ENCODE assay signal across 22 mouse cellular contexts in genomic region chr9:21594838-21595237, GRCm38 (mm10). TPM values are rescaled to one million over a fixed set of nuclear protein-coding genes. Genes with fewer than 3 reads are reported as not detected.
DNase-seq lines count a peak whose midpoint lies in the region; ATAC-seq and TF ChIP-seq lines count a peak whose summit lies in the region.
"Had no signal": no experiment of that assay in that cellular context is flagged by ENCODE, and none has a peak within 500 bp of the region (broad histone marks: within the 10 kb centered on the region; RNA-seq: fewer than 3 reads in every experiment).

No protein-coding gene starts in this region.

- no peak for TF ChIP-seq POLR2A in embryonic fibroblast, embryonic 13.5 days (IDR thresholded peaks at IDR 0.05; ENCODE audit: low read depth, low read length)

- H3K9ac ChIP-seq in hindbrain, embryonic 14.5 days: 0 out of 2 replicates have a peak overlapping the region, but pooled peaks have one; percentile 11
- no peak overlapping the region for H3K9ac ChIP-seq in hindbrain, postnatal 0 days (replicated peaks; ENCODE audit: low read length)
- H3K9ac ChIP-seq in midbrain, embryonic 13.5 days (replicated peaks): no peak overlapping the region
- no peak overlapping the region for H3K9ac ChIP-seq in midbrain, embryonic 16.5 days (ENCODE audit: low read depth, low read length)
- no peak overlapping the region for H3K9ac ChIP-seq in liver, embryonic 15.5 days
- H3K9ac ChIP-seq: forebrain, embryonic 15.5 days; heart, embryonic 15.5 days had no signal

- H3K4me3 ChIP-seq in hindbrain, embryonic 14.5 days (replicated peaks; ENCODE audit: low read length): no peak overlapping the region
- H3K4me3 ChIP-seq in hindbrain, postnatal 0 days (ENCODE audit: low read length): no peak overlapping the region
- H3K4me3 ChIP-seq in midbrain, embryonic 13.5 days (replicated peaks): peak overlapping the region; percentile 100; the same call in 1 of the 2 replicates
- no peak overlapping the region for H3K4me3 ChIP-seq in midbrain, embryonic 16.5 days (ENCODE audit: low read depth, low read length)
- peak overlapping the region; percentile 66 for H3K4me3 ChIP-seq in embryonic fibroblast, embryonic 13.5 days (ENCODE audit: insufficient read depth, low read length)
- H3K4me3 ChIP-seq in liver, embryonic 15.5 days (replicated peaks): no peak overlapping the region

- H3K4me2 ChIP-seq in hindbrain, embryonic 14.5 days (replicated peaks): peak overlapping the region; percentile 87; the same call in 1 of the 2 replicates
- no peak overlapping the region for H3K4me2 ChIP-seq in hindbrain, postnatal 0 days (ENCODE audit: low read depth, low read length)
- H3K4me2 ChIP-seq in midbrain, embryonic 13.5 days (replicated peaks): peak overlapping the region; percentile 98; the same call in 1 of the 2 replicates
- no peak overlapping the region for H3K4me2 ChIP-seq in midbrain, embryonic 16.5 days (ENCODE audit: low read length)
- H3K4me2 ChIP-seq in liver, embryonic 15.5 days: 0 out of 2 replicates have a peak overlapping the region, but pooled peaks have one; percentile 98

- H3K27ac ChIP-seq in hindbrain, embryonic 14.5 days: no peak overlapping the region
- no peak overlapping the region for H3K27ac ChIP-seq in hindbrain, postnatal 0 days
- H3K27ac ChIP-seq in midbrain, embryonic 13.5 days: no peak overlapping the region
- no peak overlapping the region for H3K27ac ChIP-seq in midbrain, embryonic 16.5 days (ENCODE audit: low read length)
- H3K27ac ChIP-seq in embryonic fibroblast, embryonic 13.5 days (ENCODE audit: insufficient read depth, low read length): no peak overlapping the region
- no peak overlapping the region for H3K27ac ChIP-seq in liver, embryonic 15.5 days (replicated peaks)
- H3K27ac ChIP-seq: forebrain, embryonic 15.5 days; heart, embryonic 15.5 days; midbrain, embryonic 10.5 days had no signal

- TF ChIP-seq CTCF in hindbrain, postnatal 0 days (IDR thresholded peaks at IDR 0.05; ENCODE audit: low read depth): no peak
- no peak for TF ChIP-seq CTCF in embryonic fibroblast, embryonic 13.5 days (IDR thresholded peaks at IDR 0.05; ENCODE audit: borderline replicate concordance, insufficient read depth, low read length)

- H3K27me3 ChIP-seq in hindbrain, embryonic 14.5 days (ENCODE audit: control insufficient read depth, insufficient read depth, low read length): no peaks in the 10 kb centered on the region
- no peaks in the 10 kb centered on the region for H3K27me3 ChIP-seq in hindbrain, postnatal 0 days (ENCODE audit: insufficient read depth, low read length)
- H3K27me3 ChIP-seq in midbrain, embryonic 13.5 days: no peaks in the 10 kb centered on the region
- H3K27me3 ChIP-seq in midbrain, embryonic 16.5 days (ENCODE audit: control insufficient read depth, insufficient read depth, low read depth, low read length): no peaks in the 10 kb centered on the region
- no peaks in the 10 kb centered on the region for H3K27me3 ChIP-seq in liver, embryonic 15.5 days
- H3K27me3 ChIP-seq: forebrain, embryonic 15.5 days; heart, embryonic 15.5 days; Patski had no signal

- H3K36me3 ChIP-seq in hindbrain, embryonic 14.5 days (replicated peaks; ENCODE audit: control insufficient read depth, insufficient read depth): peaks cover 26% of the 10 kb centered on the region
- peaks cover 9% of the 10 kb centered on the region; the same call in 1 of the 2 replicates for H3K36me3 ChIP-seq in hindbrain, postnatal 0 days (ENCODE audit: insufficient read depth, low read length)
- peaks cover 24% of the 10 kb centered on the region for H3K36me3 ChIP-seq in midbrain, embryonic 13.5 days
- 0 out of 2 replicates have a peak, but pooled peaks cover 8% of the 10 kb centered on the region for H3K36me3 ChIP-seq in midbrain, embryonic 16.5 days (ENCODE audit: control insufficient read depth, insufficient read depth, low read length)
- H3K36me3 ChIP-seq in liver, embryonic 15.5 days (replicated peaks): peaks cover 23% of the 10 kb centered on the region

- WGBS in hindbrain, embryonic 14.5 days: 93% methylated on average over 2 of the region's 2 CpGs
- 86% methylated on average over 2 of the region's 2 CpGs for WGBS in hindbrain, postnatal 0 days
- 96% methylated on average over 2 of the region's 2 CpGs for WGBS in midbrain, embryonic 13.5 days
- WGBS in midbrain, embryonic 16.5 days: 87% methylated on average over 2 of the region's 2 CpGs
- 68% methylated on average over 2 of the region's 2 CpGs for WGBS in liver, embryonic 15.5 days (ENCODE audit: insufficient replicate concordance)

- H3K9me3 ChIP-seq in hindbrain, embryonic 14.5 days (ENCODE audit: control insufficient read depth, low read length): no peaks in the 10 kb centered on the region
- no peaks in the 10 kb centered on the region for H3K9me3 ChIP-seq in hindbrain, postnatal 0 days (ENCODE audit: low read length)
- H3K9me3 ChIP-seq in midbrain, embryonic 13.5 days: no peaks in the 10 kb centered on the region
- no peaks in the 10 kb centered on the region for H3K9me3 ChIP-seq in midbrain, embryonic 16.5 days (replicated peaks; ENCODE audit: control insufficient read depth, low read length, poor library complexity, severe bottlenecking)
- no peaks in the 10 kb centered on the region for H3K9me3 ChIP-seq in liver, embryonic 15.5 days (replicated peaks)
- H3K9me3 ChIP-seq: forebrain, embryonic 15.5 days; heart, embryonic 15.5 days; midbrain, embryonic 10.5 days had no signal

- DNase-seq in hindbrain, embryonic 14.5 days (ENCODE audit: low spot score): no peak
- DNase-seq in hindbrain, postnatal 0 days (ENCODE audit: low spot score): no peak
- DNase-seq in adrenal gland, postnatal 25 days: no peak
- no peak for DNase-seq in cerebellum, adult 18-20 months
- DNase-seq: adrenal gland, postnatal 14 days; cerebellum, adult 8-10 months; heart, adult 11 months; kidney, adult 9 months; kidney, postnatal 36 days; lung, adult 2 months; lung, postnatal 4 days; right cerebral cortex, postnatal 14 days; thymus, postnatal 4 days had no signal

- H3K4me1 ChIP-seq in hindbrain, embryonic 14.5 days (replicated peaks; ENCODE audit: control insufficient read depth, insufficient read depth, low read length): peaks cover 31% of the 10 kb centered on the region
- H3K4me1 ChIP-seq in hindbrain, postnatal 0 days (ENCODE audit: insufficient read depth, low read length): peaks cover 5% of the 10 kb centered on the region; the same call in 1 of the 2 replicates
- peaks cover 33% of the 10 kb centered on the region for H3K4me1 ChIP-seq in midbrain, embryonic 13.5 days (replicated peaks)
- H3K4me1 ChIP-seq in midbrain, embryonic 16.5 days (ENCODE audit: control insufficient read depth, insufficient read depth, low read length): peaks cover 28% of the 10 kb centered on the region
- no peaks in the 10 kb centered on the region for H3K4me1 ChIP-seq in embryonic fibroblast, embryonic 13.5 days (ENCODE audit: control insufficient read depth, insufficient read depth, low read length)
- H3K4me1 ChIP-seq in liver, embryonic 15.5 days (replicated peaks): peaks cover 44% of the 10 kb centered on the region

- no peak for ATAC-seq in hindbrain, embryonic 14.5 days (ENCODE audit: low FRiP score)
- ATAC-seq in hindbrain, postnatal 0 days: no peak
- no peak for ATAC-seq in midbrain, embryonic 13.5 days
- ATAC-seq in midbrain, embryonic 16.5 days: no peak
- ATAC-seq in liver, embryonic 15.5 days (ENCODE audit: insufficient read depth): no peak
- ATAC-seq: activated CD4-positive, CD25-positive, alpha-beta regulatory T cell, adult 4 months; forebrain, embryonic 15.5 days; Patski had no signal

RNA-seq across cellular contexts. Expression of gene Yipf2, which starts 2.2 kb away (rescaled TPM):
- polyA plus RNA-seq in hindbrain, embryonic 14.5 days (2014; fragmentation: Nextera tagmentation; extraction: Ambion mirVana): 17.2 and 18.7 TPM in 2 replicates
- 18.6 and 25.5 TPM in 2 replicates for total RNA-seq in hindbrain, postnatal 0 days (2014; rRNA removed)
- 18.4 and 19.3 TPM in 2 replicates for polyA plus RNA-seq in hindbrain, postnatal 0 days (2015; fragmentation: Nextera tagmentation; extraction: Ambion mirVana)
- 28.7 and 28.8 TPM in 2 replicates for polyA plus RNA-seq in midbrain, embryonic 13.5 days (2015; fragmentation: Nextera tagmentation; extraction: Ambion mirVana)
- 24.9 and 26.9 TPM in 2 replicates for polyA plus RNA-seq in midbrain, embryonic 16.5 days (2015; fragmentation: Nextera tagmentation; extraction: Ambion mirVana)
- 7.2 and 7.4 TPM in 2 replicates for polyA plus RNA-seq in embryonic fibroblast, embryonic 13.5 days (2011; ENCODE audit: insufficient read length, low read depth, missing spikeins)
- polyA plus RNA-seq in liver, embryonic 15.5 days (2015; fragmentation: Nextera tagmentation; extraction: Ambion mirVana): 10.9 and 12.7 TPM in 2 replicates
- total RNA-seq in adrenal gland, postnatal 25 days (2021): 27.5 and 40.2 TPM in 2 replicates

RNA-seq across cellular contexts. Expression of gene Timm29, which starts 2.3 kb away (rescaled TPM):
- polyA plus RNA-seq in hindbrain, embryonic 14.5 days (2014; fragmentation: Nextera tagmentation; extraction: Ambion mirVana): 74.0 and 83.0 TPM in 2 replicates
- total RNA-seq in hindbrain, postnatal 0 days (2014; rRNA removed): 63.3 and 66.8 TPM in 2 replicates
- polyA plus RNA-seq in hindbrain, postnatal 0 days (2015; fragmentation: Nextera tagmentation; extraction: Ambion mirVana): 49.4 and 51.5 TPM in 2 replicates
- polyA plus RNA-seq in midbrain, embryonic 13.5 days (2015; fragmentation: Nextera tagmentation; extraction: Ambion mirVana): 52.8 and 58.6 TPM in 2 replicates
- polyA plus RNA-seq in midbrain, embryonic 16.5 days (2015; fragmentation: Nextera tagmentation; extraction: Ambion mirVana): 58.6 and 59.0 TPM in 2 replicates
- 29.1 and 31.6 TPM in 2 replicates for polyA plus RNA-seq in embryonic fibroblast, embryonic 13.5 days (2011; ENCODE audit: insufficient read length, low read depth, missing spikeins)
- 18.4 and 18.9 TPM in 2 replicates for polyA plus RNA-seq in liver, embryonic 15.5 days (2015; fragmentation: Nextera tagmentation; extraction: Ambion mirVana)
- total RNA-seq in adrenal gland, postnatal 25 days (2021): 58.2 and 62.6 TPM in 2 replicates

RNA-seq across cellular contexts. Expression of gene Smarca4, which starts 21.1 kb away (rescaled TPM):
- 136 and 138 TPM in 2 replicates for polyA plus RNA-seq in hindbrain, embryonic 14.5 days (2014; fragmentation: Nextera tagmentation; extraction: Ambion mirVana)
- 171 and 177 TPM in 2 replicates for total RNA-seq in hindbrain, postnatal 0 days (2014; rRNA removed)
- 71.5 and 80.6 TPM in 2 replicates for polyA plus RNA-seq in hindbrain, postnatal 0 days (2015; fragmentation: Nextera tagmentation; extraction: Ambion mirVana)
- polyA plus RNA-seq in midbrain, embryonic 13.5 days (2015; fragmentation: Nextera tagmentation; extraction: Ambion mirVana): 172 and 183 TPM in 2 replicates
- 129 and 137 TPM in 2 replicates for polyA plus RNA-seq in midbrain, embryonic 16.5 days (2015; fragmentation: Nextera tagmentation; extraction: Ambion mirVana)
- 73.5 and 81.7 TPM in 2 replicates for polyA plus RNA-seq in embryonic fibroblast, embryonic 13.5 days (2011; ENCODE audit: insufficient read length, low read depth, missing spikeins)
- 22.5 and 24.5 TPM in 2 replicates for polyA plus RNA-seq in liver, embryonic 15.5 days (2015; fragmentation: Nextera tagmentation; extraction: Ambion mirVana)
- 87.3 and 87.4 TPM in 2 replicates for total RNA-seq in adrenal gland, postnatal 25 days (2021)

RNA-seq across cellular contexts. Expression of gene Carm1, which starts 48.1 kb away (rescaled TPM):
- polyA plus RNA-seq in hindbrain, embryonic 14.5 days (2014; fragmentation: Nextera tagmentation; extraction: Ambion mirVana): 37.0 and 41.3 TPM in 2 replicates
- 84.9 and 92.7 TPM in 2 replicates for total RNA-seq in hindbrain, postnatal 0 days (2014; rRNA removed)
- 20.6 and 25.0 TPM in 2 replicates for polyA plus RNA-seq in hindbrain, postnatal 0 days (2015; fragmentation: Nextera tagmentation; extraction: Ambion mirVana)
- 32.1 and 39.6 TPM in 2 replicates for polyA plus RNA-seq in midbrain, embryonic 13.5 days (2015; fragmentation: Nextera tagmentation; extraction: Ambion mirVana)
- 22.5 and 27.4 TPM in 2 replicates for polyA plus RNA-seq in midbrain, embryonic 16.5 days (2015; fragmentation: Nextera tagmentation; extraction: Ambion mirVana)
- 96.3 and 105 TPM in 2 replicates for polyA plus RNA-seq in embryonic fibroblast, embryonic 13.5 days (2011; ENCODE audit: insufficient read length, low read depth, missing spikeins)
- polyA plus RNA-seq in liver, embryonic 15.5 days (2015; fragmentation: Nextera tagmentation; extraction: Ambion mirVana): 18.2 and 23.1 TPM in 2 replicates
- total RNA-seq in adrenal gland, postnatal 25 days (2021): 45.6 and 54.0 TPM in 2 replicates

Comparison
In these comparisons a context has a peak if more than half of its experiments do, and no peak if none do; other contexts are left out.
1. H3K4me2 ChIP-seq: peak in hindbrain, embryonic 14.5 days (single experiment), midbrain, embryonic 13.5 days (single experiment) and liver, embryonic 15.5 days (single experiment); none in hindbrain, postnatal 0 days (single experiment) and midbrain, embryonic 16.5 days (single experiment).
2. H3K4me3 ChIP-seq: peak in midbrain, embryonic 13.5 days (single experiment) and embryonic fibroblast, embryonic 13.5 days (single experiment); none in hindbrain, embryonic 14.5 days (single experiment), hindbrain, postnatal 0 days (single experiment), midbrain, embryonic 16.5 days (single experiment) and liver, embryonic 15.5 days (single experiment).